Mouse (Mus musculus) limb, embryonic 13.5 days (tissue): Measurements from ENCODE around the gene Olfr235. TPM values are rescaled to one million over a fixed set of nuclear protein-coding genes. Genes with fewer than 3 reads are reported as not detected.
"Not testable (repeated sequence)": the region's sequence is repeated elsewhere in the genome, so short reads cannot be mapped to it uniquely, and the experiment has no call there.

ENCODE experiments used
- ATAC-seq: fragments of 200-750 bp; cut with Nextera tagmentation; 2 replicates; pipeline ENCODE4 v1.8.0; 2017; ENCODE audit warnings: low read depth, moderate number of reproducible peaks, moderate TSS enrichment; ENCODE audit not compliant: low FRiP score
- H3K27ac ChIP-seq: fragments of 300-500 bp; sonication (generic); 2 replicates; pipeline ENCODE4 v1.5.1; 2015; ENCODE audit warnings: inconsistent platforms, mild to moderate bottlenecking, moderate library complexity
- H3K27me3 ChIP-seq: fragments of 300-500 bp; sonication (generic); 2 replicates; pipeline ENCODE4 v1.6.1; 2015; ENCODE audit warnings: mild to moderate bottlenecking, inconsistent platforms
- H3K36me3 ChIP-seq: fragments of 300-500 bp; sonication (generic); 2 replicates; pipeline ENCODE4 v1.6.1; 2015; ENCODE audit warnings: inconsistent platforms, mild to moderate bottlenecking, moderate library complexity
- H3K4me1 ChIP-seq: fragments of 300-500 bp; sonication (generic); 2 replicates; pipeline ENCODE4 v1.6.1; 2015; ENCODE audit warnings: inconsistent platforms
- H3K4me2 ChIP-seq: fragments of 300-500 bp; sonication (generic); replicated peaks from 2 replicates; pipeline ENCODE4 v1.6.1; 2015; ENCODE audit warnings: inconsistent platforms, mild to moderate bottlenecking, moderate library complexity
- H3K4me3 ChIP-seq: fragments of 300-500 bp; sonication (generic); 2 replicates; pipeline ENCODE4 v1.5.1; 2015; ENCODE audit warnings: moderate library complexity, mild to moderate bottlenecking, inconsistent platforms
- H3K9ac ChIP-seq: fragments of 300-500 bp; sonication (generic); 2 replicates; pipeline ENCODE4 v1.6.1; 2015; ENCODE audit warnings: mild to moderate bottlenecking, inconsistent platforms
- H3K9me3 ChIP-seq: fragments of 300-500 bp; sonication (generic); 2 replicates; pipeline ENCODE4 v1.6.1; 2016; ENCODE audit warnings: inconsistent platforms
- WGBS: fragments of 180-500 bp; shearing (Covaris S2); methylation state at CpG from one replicate; pipeline ENCODE4 v1.1.7; 2015; 5-methylcytosine and 5-hydroxymethylcytosine counted together
- polyA plus RNA-seq: library from polyadenylated mRNA; unstranded; fragments of >200 nt; fragmentation: Nextera tagmentation; extraction: Ambion mirVana; gene quantifications from 2 replicates; pipeline ENCODE4 v1.2.1, GENCODE M21; 2015

The Olfr235 gene
- not detected in 2 replicates for polyA plus RNA-seq

DNA sequence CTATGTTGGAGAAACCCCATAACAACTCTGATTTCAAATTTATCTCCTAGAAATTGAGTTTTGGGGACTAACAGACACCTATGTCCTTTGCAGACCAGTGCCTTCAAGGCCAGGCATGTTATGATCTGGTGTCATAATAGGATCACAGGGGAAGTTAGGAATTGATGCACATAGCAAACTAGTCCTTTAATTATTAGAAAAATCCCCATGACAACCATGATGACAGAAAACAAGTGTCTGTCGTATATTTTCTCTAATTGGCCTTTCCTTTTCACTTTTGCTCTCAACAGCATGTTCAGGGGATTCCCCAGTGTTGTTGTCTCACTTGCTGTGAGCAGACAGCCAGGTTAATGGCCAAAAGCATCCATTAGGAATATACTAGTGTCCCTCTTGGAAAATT is at the start of gene Olfr235:
Gene Olfr235 (plus strand): TSS at position 301 of the 400 bp plus-strand sequence.
- Histone ChIP-seq H3K27ac (no peak within 1 kb of the TSS), H3K36me3 (no peaks in the 10 kb centered on the region), H3K4me2 (no peak within 1 kb of the TSS), H3K27me3 (no peaks in the 10 kb centered on the region), H3K4me3 (no peak within 1 kb of the TSS), H3K9me3 (no peaks in the 10 kb centered on the region), H3K9ac (no peak within 1 kb of the TSS), H3K4me1 (no peaks in the 10 kb centered on the region)
- ATAC-seq: no peak
- 56% methylated on average over 1 of the region's 1 CpGs for WGBS

DNA sequence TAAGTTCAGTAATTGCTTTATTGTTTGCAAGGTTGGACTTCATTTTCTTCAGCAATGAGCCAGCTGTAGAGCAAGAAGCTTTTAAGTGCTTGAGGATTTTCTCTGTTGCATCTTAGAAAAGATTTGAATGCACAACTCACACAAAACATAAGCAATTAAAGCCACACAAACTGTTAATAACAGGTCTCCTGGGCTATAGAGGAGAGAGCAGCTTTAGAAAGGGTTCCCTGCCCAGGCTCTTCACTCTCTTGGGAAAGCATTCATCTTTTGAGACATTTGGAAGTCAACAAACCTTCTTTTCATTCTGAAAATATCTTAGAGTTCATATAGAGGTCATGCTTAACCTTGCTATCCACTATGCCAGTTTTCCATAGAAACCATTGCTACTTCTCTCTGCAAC is 28.3 kb upstream of the Olfr235 start, which contains the start of gene Olfr1432:
Gene Olfr1432 (minus strand): TSS at position 101 of the 400 bp plus-strand sequence.
- not testable (repeated sequence) for H3K27me3 ChIP-seq, H3K27ac ChIP-seq, H3K4me3 ChIP-seq, H3K9ac ChIP-seq, H3K4me2 ChIP-seq, H3K36me3 ChIP-seq, ATAC-seq, H3K4me1 ChIP-seq, H3K9me3 ChIP-seq

DNA sequence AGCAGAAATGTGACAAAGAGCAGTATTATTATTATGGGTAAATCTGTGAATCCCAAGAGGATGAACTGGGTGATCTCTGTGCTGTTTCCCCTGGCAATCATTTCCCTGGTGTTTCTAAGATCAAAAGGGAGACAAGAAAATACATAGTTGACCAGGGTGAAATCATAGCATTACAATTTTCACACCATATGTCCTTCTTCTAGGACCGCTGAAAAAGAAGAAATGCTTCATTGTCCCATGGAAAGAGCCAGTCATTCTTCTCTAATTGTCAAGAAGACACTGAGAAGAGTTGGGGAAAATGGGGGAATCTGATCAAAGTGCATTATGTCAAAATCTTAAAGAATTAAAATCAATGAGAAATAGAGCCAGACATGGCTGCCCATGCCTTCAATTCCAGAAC is 19.3 kb upstream of the Olfr235 start, which contains the start of gene Olfr262:
Gene Olfr262 (minus strand): TSS at position 101 of the 400 bp plus-strand sequence.
- WGBS: 82% methylated on average over 1 of the region's 1 CpGs
- H3K4me3 ChIP-seq: no peak within 1 kb of the TSS

DNA sequence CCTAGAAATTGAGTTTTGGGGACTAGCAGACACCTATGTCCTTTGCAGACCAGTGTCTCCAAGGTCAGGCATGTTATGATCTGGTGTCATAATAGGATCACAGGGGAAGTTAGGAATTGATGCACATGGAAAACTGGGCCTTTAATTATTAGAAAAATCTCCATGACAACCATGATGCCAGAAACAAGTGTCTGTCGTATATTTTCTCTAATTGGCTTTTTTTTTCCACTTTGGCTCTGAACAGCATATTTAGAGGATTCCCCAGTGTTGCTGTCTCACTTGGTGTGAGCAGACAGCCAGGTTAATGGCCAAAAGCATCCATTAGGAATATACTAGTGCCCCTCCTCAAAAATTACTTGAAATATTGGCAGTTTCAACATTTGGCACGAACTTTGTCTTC is 18.7 kb downstream of the Olfr235 start, which contains the start of gene Olfr1434:
Gene Olfr1434 (plus strand): TSS at position 301 of the 400 bp plus-strand sequence.
- H3K4me3 ChIP-seq: no peak within 1 kb of the TSS
- no peak within 1 kb of the TSS for H3K4me2 ChIP-seq
- no peaks in the 10 kb centered on the region for H3K27me3 ChIP-seq
- H3K4me1 ChIP-seq: no peaks in the 10 kb centered on the region
- no peak within 1 kb of the TSS for H3K9ac ChIP-seq
- ATAC-seq: no peak
- H3K9me3 ChIP-seq: no peaks in the 10 kb centered on the region
- no peak within 1 kb of the TSS for H3K27ac ChIP-seq
- WGBS: 68% methylated on average over 2 of the region's 2 CpGs
- H3K36me3 ChIP-seq: no peaks in the 10 kb centered on the region

More for the DNA sequence above, 19.3 kb upstream of the Olfr235 start, which contains the start of gene Olfr262:
- ATAC-seq: no peak
- no peak within 1 kb of the TSS for H3K27ac ChIP-seq
- H3K4me2 ChIP-seq: no peak within 1 kb of the TSS
- H3K36me3 ChIP-seq: no peaks in the 10 kb centered on the region
- H3K9ac ChIP-seq: no peak within 1 kb of the TSS
- no peaks in the 10 kb centered on the region for H3K9me3 ChIP-seq
- H3K4me1 ChIP-seq: no peaks in the 10 kb centered on the region
- no peaks in the 10 kb centered on the region for H3K27me3 ChIP-seq

DNA sequence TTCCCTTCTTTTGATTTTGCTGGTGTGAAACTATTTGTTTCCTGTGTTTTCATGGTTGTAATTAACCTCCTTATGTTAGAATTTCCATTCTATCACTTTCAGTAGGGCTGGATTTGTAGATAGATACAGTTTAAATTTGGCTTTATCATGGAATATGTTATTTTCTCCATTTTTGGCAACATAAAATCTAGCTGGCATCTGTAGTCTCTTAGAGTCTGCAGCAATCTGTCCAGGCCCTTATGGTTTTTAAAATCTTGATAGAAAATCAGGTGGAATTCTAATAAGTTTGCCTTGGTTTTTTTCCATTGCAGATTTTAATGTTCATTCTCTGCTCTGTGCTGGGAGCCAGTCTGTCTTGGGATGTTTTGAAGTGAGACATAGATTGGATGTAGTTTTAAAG is 32.1 kb downstream of the Olfr235 start:
- Histone ChIP-seq H3K36me3 (no peaks in the 10 kb centered on the region), H3K4me2 (no peak overlapping the region), H3K27me3 (no peaks in the 10 kb centered on the region), H3K9me3 (no peaks in the 10 kb centered on the region), H3K4me3 (no peak overlapping the region), H3K9ac (no peak overlapping the region), H3K27ac (no peak overlapping the region), H3K4me1 (no peaks in the 10 kb centered on the region)
- no peak for ATAC-seq

DNA sequence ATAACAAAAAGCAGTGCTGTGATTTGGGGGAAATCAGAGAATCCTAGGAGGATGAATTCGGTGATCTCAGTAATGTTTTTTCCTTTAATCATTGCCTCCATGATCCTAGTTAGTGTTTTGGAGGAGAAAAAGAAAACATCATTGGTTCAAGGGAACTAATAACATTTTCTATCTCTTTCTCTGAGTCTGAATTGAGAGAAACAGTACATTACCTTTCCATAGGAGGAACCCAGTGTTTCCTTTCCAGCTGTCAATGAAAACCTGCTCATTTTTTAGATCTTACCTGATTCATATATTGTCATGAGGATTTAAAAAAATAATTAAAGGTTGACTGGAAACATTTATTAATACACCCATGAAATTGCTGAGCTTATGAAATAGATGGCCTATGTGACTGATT is 38.2 kb downstream of the Olfr235 start, which contains the start of gene Olfr1436:
Gene Olfr1436 (minus strand): TSS at position 101 of the 400 bp plus-strand sequence.
- not testable (repeated sequence) for H3K27ac ChIP-seq, H3K4me2 ChIP-seq, H3K9ac ChIP-seq, H3K4me1 ChIP-seq, H3K4me3 ChIP-seq, H3K36me3 ChIP-seq, ATAC-seq, H3K9me3 ChIP-seq, H3K27me3 ChIP-seq
- WGBS: 78% methylated on average over 1 of the region's 1 CpGs

Other genes starting within 250 kb of the Olfr235 start
- not detected in 2 replicates for gene Olfr1423, start 219.7 kb upstream of the Olfr235 start, polyA plus RNA-seq
- gene Olfr1424, start 198.3 kb upstream of the Olfr235 start, polyA plus RNA-seq: not detected in 2 replicates
- not detected in 2 replicates for gene Olfr1425, start 183.3 kb upstream of the Olfr235 start, polyA plus RNA-seq
- gene Olfr1426, start 169.0 kb upstream of the Olfr235 start, polyA plus RNA-seq: not detected in 2 replicates
- gene Olfr1427, start 157.7 kb upstream of the Olfr235 start, polyA plus RNA-seq: not detected in 2 replicates
- gene Olfr1428, start 145.1 kb upstream of the Olfr235 start, polyA plus RNA-seq: not detected in 2 replicates
- not detected in 2 replicates for gene Olfr76, start 137.8 kb upstream of the Olfr235 start, polyA plus RNA-seq
- not detected in 2 replicates for gene Olfr1555-ps1, start 90.9 kb upstream of the Olfr235 start, polyA plus RNA-seq
- not detected in 2 replicates for gene Olfr1431, start 60.4 kb upstream of the Olfr235 start, polyA plus RNA-seq
- gene Olfr1432, start 28.4 kb upstream of the Olfr235 start, polyA plus RNA-seq: not detected in 2 replicates
- gene Olfr262, start 19.4 kb upstream of the Olfr235 start, polyA plus RNA-seq: not detected in 2 replicates
- not detected in 2 replicates for gene Olfr1434, start 18.8 kb downstream of the Olfr235 start, polyA plus RNA-seq
- gene Olfr1436, start 38.1 kb downstream of the Olfr235 start, polyA plus RNA-seq: not detected in 2 replicates
- gene Olfr1437, start 64.1 kb downstream of the Olfr235 start, polyA plus RNA-seq: not detected in 2 replicates
- gene Olfr1438-ps1, start 74.9 kb downstream of the Olfr235 start, polyA plus RNA-seq: not detected in 2 replicates
- not detected in 2 replicates for gene Olfr1440, start 126.2 kb downstream of the Olfr235 start, polyA plus RNA-seq
- not detected in 2 replicates for gene Olfr1441, start 156.4 kb downstream of the Olfr235 start, polyA plus RNA-seq
- not detected in 2 replicates for gene Pfpl, start 166.9 kb downstream of the Olfr235 start, polyA plus RNA-seq
- gene Mpeg1, start 199.7 kb downstream of the Olfr235 start, polyA plus RNA-seq: 0.50 TPM in 2 replicates
- gene Dtx4, start 240.4 kb downstream of the Olfr235 start, polyA plus RNA-seq: 5.2 and 5.8 TPM in 2 replicates